Mouse (Mus musculus) adipocyte (in vitro differentiated cells): Measurements from ENCODE around the gene Glipr2.

Experiments
- DNase-seq: peaks from one replicate; pipeline ENCODE4 v3.0.0-alpha.2; 2016; ENCODE audit warnings: low spot score

Gene Glipr2

GRCm38 (mm10) chr4:43970393-43971330 is 13.5 kb downstream of the Glipr2 start:
- DNase-seq, result no peak

- DNase-seq, result no peak
These were observed 14.4 kb downstream of the Glipr2 start for GRCm38 (mm10) chr4:43971541-43972136.

GRCm38 (mm10) chr4:43972137-43972591 is 15.0 kb downstream of the Glipr2 start:
- peak; percentile 77 for DNase-seq

GRCm38 (mm10) chr4:43973526-43973981 is 16.4 kb downstream of the Glipr2 start:
- peak; percentile 97 for DNase-seq

GRCm38 (mm10) chr4:43974914-43975616 is 17.9 kb downstream of the Glipr2 start:
- no peak for DNase-seq

GRCm38 (mm10) chr4:43976223-43976740 is 19.1 kb downstream of the Glipr2 start:
- DNase-seq, result no peak

- DNase-seq, result peak; percentile 28
These were observed 21.6 kb downstream of the Glipr2 start for GRCm38 (mm10) chr4:43978521-43979443.

GRCm38 (mm10) chr4:43979746-43980145 is 22.5 kb downstream of the Glipr2 start:
- peak; percentile 85 for DNase-seq

GRCm38 (mm10) chr4:43980236-43980635 is 23.0 kb downstream of the Glipr2 start:
- DNase-seq, result no peak

- DNase-seq, result no peak
These were observed 23.6 kb downstream of the Glipr2 start for GRCm38 (mm10) chr4:43980846-43981245.

GRCm38 (mm10) chr4:43981251-43981650 is 24.1 kb downstream of the Glipr2 start:
- DNase-seq, result no peak

- DNase-seq, result peak; percentile 90
These were observed 25.0 kb downstream of the Glipr2 start for GRCm38 (mm10) chr4:43982053-43982732.

GRCm38 (mm10) chr4:43983181-43983580 is 26.0 kb downstream of the Glipr2 start, which contains the start of gene Ccin:
TSS of gene Ccin (plus strand) at chr4:43983483.
- no peak for DNase-seq

- DNase-seq, result no peak
These were observed 26.6 kb downstream of the Glipr2 start for GRCm38 (mm10) chr4:43983756-43984155.

- DNase-seq, result no peak
These were observed 27.1 kb downstream of the Glipr2 start for GRCm38 (mm10) chr4:43984326-43984725.

GRCm38 (mm10) chr4:43988976-43989375 is 31.8 kb downstream of the Glipr2 start:
- DNase-seq, result no peak

- DNase-seq, result no peak
These were observed 35.9 kb downstream of the Glipr2 start for GRCm38 (mm10) chr4:43993072-43993471.

- no peak for DNase-seq
These were observed 37.1 kb downstream of the Glipr2 start for GRCm38 (mm10) chr4:43994342-43994741.

GRCm38 (mm10) chr4:44003622-44004021 is 46.4 kb downstream of the Glipr2 start:
- no peak for DNase-seq

- DNase-seq, result no peak
These were observed 46.9 kb downstream of the Glipr2 start, which contains the start of gene Clta for GRCm38 (mm10) chr4:44004126-44004525. TSS of gene Clta (plus strand) at chr4:44004452.
